Mouse (Mus musculus) limb, embryonic 12.5 days (tissue): ENCODE measurements around the gene Srrd. TPM values are rescaled to one million over a fixed set of nuclear protein-coding genes. Genes with fewer than 3 reads are reported as not detected.
A peak's percentile ranks its signal among the peaks of the same experiment; 100 is the strongest.
"Not testable (repeated sequence)": the region's sequence is repeated elsewhere in the genome, so short reads cannot be mapped to it uniquely, and the experiment has no call there.

Experiments used
- ATAC-seq: fragments of 200-750 bp; cut with Nextera tagmentation; 2 replicates; pipeline ENCODE4 v1.8.0; 2017; ENCODE audit warnings: low read depth, moderate TSS enrichment; ENCODE audit not compliant: insufficient number of reproducible peaks, insufficient read depth, low FRiP score, low TSS enrichment
- H3K27ac ChIP-seq: fragments of 300-500 bp; sonication (generic); 2 replicates; pipeline ENCODE4 v1.5.1; 2016; ENCODE audit warnings: mild to moderate bottlenecking, moderate library complexity
- H3K27me3 ChIP-seq: fragments of 300-500 bp; sonication (generic); 2 replicates; pipeline ENCODE4 v1.6.1; 2016; ENCODE audit warnings: mild to moderate bottlenecking, moderate library complexity
- H3K36me3 ChIP-seq: fragments of 300-500 bp; sonication (generic); 2 replicates; pipeline ENCODE4 v1.6.1; 2016; ENCODE audit warnings: mild to moderate bottlenecking, moderate library complexity
- H3K4me1 ChIP-seq: fragments of 300-500 bp; sonication (generic); replicated peaks from 2 replicates; pipeline ENCODE4 v1.6.1; 2016
- H3K4me2 ChIP-seq: fragments of 300-500 bp; sonication (generic); 2 replicates; pipeline ENCODE4 v1.6.1; 2016; ENCODE audit warnings: mild to moderate bottlenecking, moderate library complexity
- H3K4me3 ChIP-seq: fragments of 300-500 bp; sonication (generic); replicated peaks from 2 replicates; pipeline ENCODE4 v1.5.1; 2016; ENCODE audit warnings: mild to moderate bottlenecking
- H3K9ac ChIP-seq: fragments of 300-500 bp; sonication (generic); replicated peaks from 2 replicates; pipeline ENCODE4 v1.6.1; 2016; ENCODE audit warnings: mild to moderate bottlenecking, moderate library complexity
- H3K9me3 ChIP-seq: fragments of 300-500 bp; sonication (generic); 2 replicates; pipeline ENCODE4 v1.6.1; 2016; ENCODE audit warnings: mild to moderate bottlenecking, moderate library complexity
- WGBS: fragments of 180-500 bp; shearing (Covaris S2); methylation state at CpG from one replicate; pipeline ENCODE4 v1.1.7; 2016; 5-methylcytosine and 5-hydroxymethylcytosine counted together
- polyA plus RNA-seq: library from polyadenylated mRNA; unstranded; fragments of >200 nt; fragmentation: Nextera tagmentation; extraction: Ambion mirVana; gene quantifications from 2 replicates; pipeline ENCODE4 v1.2.1, GENCODE M21; 2016

The Srrd gene
- polyA plus RNA-seq, 1 experiment from 2014 or later, result 54.9 TPM

DNA sequence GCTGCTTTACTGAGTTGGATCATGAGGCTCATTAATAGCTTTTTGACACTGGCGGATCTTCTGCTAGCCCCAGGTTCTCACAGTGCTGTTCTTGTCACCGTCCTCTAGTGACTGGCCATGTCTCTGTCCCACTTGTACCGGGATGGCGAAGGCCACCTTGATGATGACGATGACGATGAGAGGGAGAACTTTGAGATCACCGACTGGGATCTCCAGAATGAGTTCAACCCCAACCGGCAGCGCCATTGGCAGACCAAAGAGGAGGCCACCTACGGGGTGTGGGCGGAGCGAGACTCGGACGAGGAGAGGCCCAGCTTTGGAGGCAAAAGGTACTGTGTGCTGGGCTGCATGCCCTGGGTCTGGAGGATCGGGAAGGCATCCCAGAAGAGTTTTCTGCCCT lies 15.0 kb downstream of the Srrd start:
- H3K4me3 ChIP-seq, result no peak overlapping the region
- peaks cover 22% of the 10 kb centered on the region for H3K4me1 ChIP-seq
- H3K9ac ChIP-seq, result no peak overlapping the region
- H3K4me2 ChIP-seq, result no peak overlapping the region
- no peaks in the 10 kb centered on the region for H3K27me3 ChIP-seq
- peaks cover 54% of the 10 kb centered on the region for H3K36me3 ChIP-seq
- no peak for ATAC-seq
- H3K9me3 ChIP-seq, result no peaks in the 10 kb centered on the region
- no peak overlapping the region for H3K27ac ChIP-seq
- WGBS, result 92% methylated on average over 15 of the region's 15 CpGs

DNA sequence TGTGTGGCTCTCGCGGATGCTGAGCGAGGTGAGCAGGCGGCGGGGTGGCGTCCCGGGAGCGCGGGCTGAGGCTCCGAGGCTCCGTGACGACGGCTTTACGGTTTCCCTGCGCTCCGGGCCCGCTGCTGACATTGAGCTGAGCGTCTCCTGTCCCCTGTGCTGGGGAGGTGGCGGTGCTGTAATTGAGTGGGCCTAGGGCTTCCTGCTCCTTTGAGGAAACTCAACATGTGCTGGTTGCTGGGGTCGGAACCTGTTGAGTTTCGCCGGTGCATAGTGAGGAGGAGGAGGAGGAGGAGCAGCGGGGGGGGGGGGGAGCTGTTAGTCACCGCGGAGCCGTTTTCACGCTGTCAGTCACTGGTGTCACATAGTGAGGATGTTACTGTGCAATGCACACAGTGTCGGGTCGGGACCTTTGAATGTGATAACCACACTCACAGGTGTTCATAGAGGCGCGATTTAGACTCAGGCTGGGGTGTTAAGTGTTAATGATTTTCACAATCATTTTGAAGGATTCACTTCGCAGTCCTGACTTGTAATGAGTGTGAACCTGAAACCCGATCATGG lies 16.3 kb downstream of the Srrd start:
- 2% methylated on average over 32 of the region's 33 CpGs for WGBS
- ATAC-seq, result peak; percentile 39; the same call in 1 of the 2 replicates
- peak overlapping the region; percentile 98 for H3K4me3 ChIP-seq

DNA sequence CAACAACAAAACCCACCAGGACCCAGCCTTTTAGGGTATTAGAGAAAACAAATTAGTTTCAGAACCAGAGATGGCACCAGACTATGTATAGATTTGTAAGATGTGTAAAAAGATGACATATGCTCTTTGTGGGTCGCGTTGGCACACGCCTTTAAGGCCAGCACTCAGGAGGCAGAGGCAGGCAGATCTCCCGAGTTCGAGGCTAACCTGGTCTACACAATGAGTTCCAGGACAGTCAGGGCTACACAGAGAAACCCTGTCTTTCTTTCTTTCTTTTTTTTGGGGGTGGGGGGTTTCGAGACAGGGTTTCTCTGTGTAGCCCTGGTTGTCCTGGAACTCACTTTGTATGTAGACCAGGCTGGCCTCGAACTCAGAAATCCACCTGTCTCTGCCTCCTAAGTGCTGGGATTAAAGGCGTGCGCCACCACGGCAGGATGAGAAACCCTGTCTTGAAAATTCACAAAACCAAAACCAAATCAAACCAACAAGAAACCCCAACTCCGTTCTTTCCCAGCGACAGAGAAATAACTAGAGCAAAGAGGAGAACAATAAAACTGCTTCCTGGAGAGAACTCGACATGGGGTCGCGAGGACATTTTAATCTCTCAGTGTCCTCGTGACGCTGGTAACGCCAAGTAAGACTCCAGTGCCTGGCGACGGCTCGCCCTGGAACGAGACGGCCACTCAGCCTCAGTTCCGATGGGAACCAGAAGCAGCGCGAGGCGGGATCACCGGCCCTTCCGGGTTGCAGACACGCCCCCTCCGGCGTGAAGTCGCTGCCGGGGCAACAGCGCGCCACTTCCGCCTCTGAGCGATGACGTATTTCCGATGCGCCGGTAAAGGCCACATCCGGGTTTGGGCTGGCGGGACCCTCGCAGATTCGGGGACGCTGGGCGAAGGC lies 17.0 kb downstream of the Srrd start, which contains the start of gene Tfip11:
Tfip11 (plus strand) TSS at position 813 of the 900 bp plus-strand sequence.
- H3K36me3 ChIP-seq, result peaks cover 33% of the 10 kb centered on the region
- H3K27me3 ChIP-seq, result no peaks in the 10 kb centered on the region; the same call in 1 of the 2 replicates
- peak; percentile 85 for ATAC-seq
- WGBS, result 8% methylated on average over 48 of the region's 48 CpGs
- peak within 1 kb of the TSS; percentile 88 for H3K4me2 ChIP-seq
- H3K9me3 ChIP-seq, result no peaks in the 10 kb centered on the region
- H3K4me1 ChIP-seq, result peaks cover 22% of the 10 kb centered on the region
- H3K9ac ChIP-seq, result peak within 1 kb of the TSS; percentile 71
- H3K4me3 ChIP-seq, result peak within 1 kb of the TSS; percentile 98
- H3K27ac ChIP-seq, result peak within 1 kb of the TSS; percentile 50; the same call in 1 of the 2 replicates

More for the DNA sequence above, 16.3 kb downstream of the Srrd start:
- H3K9ac ChIP-seq, result peak overlapping the region; percentile 71
- peak overlapping the region; percentile 88 for H3K4me2 ChIP-seq
- H3K4me1 ChIP-seq, result peaks cover 22% of the 10 kb centered on the region
- peaks cover 41% of the 10 kb centered on the region for H3K36me3 ChIP-seq
- no peak overlapping the region for H3K27ac ChIP-seq
- no peaks in the 10 kb centered on the region for H3K9me3 ChIP-seq
- no peaks in the 10 kb centered on the region; the same call in 1 of the 2 replicates for H3K27me3 ChIP-seq

DNA sequence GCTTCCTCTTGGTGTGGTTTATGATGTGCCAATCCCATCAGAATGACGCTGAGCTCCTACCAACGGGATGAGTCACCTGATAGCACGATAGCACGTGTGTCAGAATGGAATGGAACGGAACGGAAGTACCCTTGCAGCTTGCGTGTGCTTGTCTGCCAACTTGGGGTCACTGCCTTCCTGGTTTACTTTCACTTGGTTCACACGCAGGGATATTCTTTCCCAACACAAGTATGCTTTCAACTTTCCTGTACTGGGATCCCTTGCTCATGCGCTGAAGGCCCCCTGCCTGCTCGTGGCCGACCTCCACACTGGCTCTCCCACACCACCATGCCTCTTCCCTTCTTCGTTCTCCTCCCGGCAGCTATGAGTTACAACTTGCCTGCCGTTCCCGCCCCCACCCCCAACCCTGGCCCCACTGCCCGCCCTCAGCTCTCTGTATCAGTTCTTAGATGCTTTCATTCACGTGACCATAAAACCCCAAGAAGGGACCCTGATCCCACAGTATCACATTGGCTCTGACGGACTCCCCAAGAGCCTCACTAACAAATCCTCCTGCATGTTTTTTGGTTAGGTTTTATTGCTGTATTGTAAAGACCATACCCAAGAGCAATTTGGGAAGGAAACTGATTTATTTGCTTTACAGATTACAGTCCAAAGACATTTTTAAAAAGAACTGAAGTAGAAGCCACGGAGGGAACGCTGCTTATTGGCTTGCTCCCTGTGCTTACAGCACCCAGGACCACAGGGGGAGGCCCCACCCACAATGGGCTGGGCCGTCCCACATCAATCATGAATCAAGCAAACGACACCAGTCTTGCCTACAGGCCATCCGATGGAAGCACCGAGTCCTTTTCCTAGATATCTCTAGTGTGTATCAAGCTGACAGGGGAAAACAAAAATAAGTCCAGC lies 17.9 kb downstream of the Srrd start:
- no peak overlapping the region; the same call in 1 of the 2 replicates for H3K27ac ChIP-seq
- 28% methylated on average over 24 of the region's 24 CpGs for WGBS
- no peak; the same call in 1 of the 2 replicates for ATAC-seq
- H3K4me2 ChIP-seq, result peak overlapping the region; percentile 88
- H3K36me3 ChIP-seq, result peaks cover 24% of the 10 kb centered on the region
- H3K9ac ChIP-seq, result no peak overlapping the region; the same call in 1 of the 2 replicates
- peaks cover 22% of the 10 kb centered on the region for H3K4me1 ChIP-seq
- H3K4me3 ChIP-seq, result peak overlapping the region; percentile 98; the same call in 1 of the 2 replicates
- no peaks in the 10 kb centered on the region; the same call in 1 of the 2 replicates for H3K27me3 ChIP-seq
- no peaks in the 10 kb centered on the region for H3K9me3 ChIP-seq

DNA sequence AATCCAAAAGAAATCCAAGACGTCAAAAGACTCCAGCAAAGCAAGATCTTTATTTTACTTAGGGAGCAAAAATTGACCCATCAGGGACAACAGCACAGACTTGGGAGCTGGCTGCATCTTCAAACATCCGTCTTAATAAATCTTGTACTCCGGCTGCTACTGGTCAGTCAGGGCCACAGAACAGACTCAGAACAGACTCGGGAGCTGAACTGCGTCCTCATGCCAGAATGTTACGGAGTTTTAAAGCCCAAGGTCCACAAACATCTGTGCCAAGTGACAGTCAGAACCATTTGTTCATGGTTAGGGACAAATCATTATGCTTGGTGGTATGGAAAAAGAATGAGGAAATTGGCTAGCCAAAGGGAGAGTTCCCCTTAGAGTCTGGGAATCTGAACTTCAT lies 19.6 kb downstream of the Srrd start:
- Histone ChIP-seq H3K9me3 (no peaks in the 10 kb centered on the region), H3K27ac (no peak overlapping the region), H3K9ac (no peak overlapping the region), H3K4me1 (peaks cover 22% of the 10 kb centered on the region), H3K4me3 (no peak overlapping the region), H3K4me2 (no peak overlapping the region), H3K36me3 (peaks cover 9% of the 10 kb centered on the region), H3K27me3 (no peaks in the 10 kb centered on the region; the same call in 1 of the 2 replicates)
- 84% methylated on average over 6 of the region's 6 CpGs for WGBS
- no peak for ATAC-seq

DNA sequence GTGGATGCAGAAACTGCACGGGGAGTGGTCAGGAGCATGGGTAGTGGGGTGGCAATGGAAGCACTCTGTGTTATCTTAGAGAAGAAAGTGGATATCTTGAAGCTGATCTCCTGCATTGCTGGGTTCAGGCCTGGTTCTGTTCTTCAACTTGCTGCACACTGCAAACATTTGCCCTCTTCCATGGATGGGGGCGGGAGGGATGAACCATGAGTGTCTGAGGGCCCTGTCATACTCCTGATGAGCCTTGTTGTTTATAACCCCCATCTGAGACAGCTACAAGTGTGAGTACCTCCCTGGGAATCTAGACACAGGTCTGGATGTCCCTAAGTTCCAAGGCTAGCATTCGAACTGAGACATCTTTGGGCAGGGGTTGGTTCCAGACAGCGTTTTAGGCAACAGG lies 21.5 kb downstream of the Srrd start:
- H3K9ac ChIP-seq, result no peak overlapping the region
- H3K36me3 ChIP-seq, result peaks cover 1% of the 10 kb centered on the region; the same call in 1 of the 2 replicates
- 90% methylated on average over 4 of the region's 4 CpGs for WGBS
- H3K27me3 ChIP-seq, result no peaks in the 10 kb centered on the region; the same call in 1 of the 2 replicates
- H3K9me3 ChIP-seq, result no peaks in the 10 kb centered on the region
- no peak for ATAC-seq
- no peak overlapping the region for H3K4me3 ChIP-seq
- no peak overlapping the region for H3K4me2 ChIP-seq
- H3K4me1 ChIP-seq, result peaks cover 12% of the 10 kb centered on the region
- no peak overlapping the region for H3K27ac ChIP-seq

DNA sequence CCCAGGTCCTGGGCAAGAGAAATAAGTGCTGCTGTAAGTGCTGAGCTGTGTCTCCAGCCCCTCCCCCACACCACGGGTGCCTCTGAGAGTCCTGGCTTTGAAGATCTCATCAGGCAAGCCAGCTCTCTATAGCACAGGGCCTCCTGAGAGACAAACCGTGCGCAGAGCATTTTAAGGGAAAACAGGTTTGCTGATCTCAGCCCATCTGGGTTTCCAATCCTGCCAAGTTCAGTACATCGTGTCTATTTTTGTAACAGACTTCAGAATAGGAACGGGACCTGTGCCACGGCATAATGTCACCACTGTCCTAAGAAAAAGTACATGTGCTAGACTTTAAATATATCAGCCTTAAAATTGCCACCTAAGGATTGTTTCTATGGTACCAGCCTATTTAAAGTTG lies 21.9 kb downstream of the Srrd start:
- no peaks in the 10 kb centered on the region; the same call in 1 of the 2 replicates for H3K27me3 ChIP-seq
- no peak overlapping the region for H3K9ac ChIP-seq
- no peak for ATAC-seq
- H3K4me1 ChIP-seq, result peaks cover 12% of the 10 kb centered on the region
- H3K27ac ChIP-seq, result no peak overlapping the region
- WGBS, result 66% methylated on average over 6 of the region's 6 CpGs
- H3K4me2 ChIP-seq, result no peak overlapping the region
- H3K9me3 ChIP-seq, result no peaks in the 10 kb centered on the region
- no peak overlapping the region for H3K4me3 ChIP-seq
- peaks cover 6% of the 10 kb centered on the region for H3K36me3 ChIP-seq

DNA sequence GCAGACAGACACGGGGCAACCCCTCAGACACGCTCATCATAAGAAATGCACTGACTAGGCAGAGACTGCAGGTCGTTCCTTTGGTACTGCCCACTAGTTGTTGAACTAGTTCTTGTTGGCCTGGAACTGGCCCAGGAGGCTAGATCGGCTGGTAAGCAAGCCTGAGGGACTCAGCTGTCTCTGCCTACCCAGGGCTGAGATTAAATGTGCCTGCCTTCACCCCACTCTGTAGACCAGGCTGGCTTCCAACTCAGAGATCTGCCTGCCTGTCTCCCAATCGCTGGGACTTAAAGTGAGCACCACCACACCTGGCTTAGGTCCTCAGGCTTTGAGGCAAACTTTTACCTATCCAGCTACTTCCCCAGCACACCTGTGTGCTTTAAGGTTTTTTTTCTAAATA lies 22.5 kb downstream of the Srrd start:
- 78% methylated on average over 5 of the region's 5 CpGs for WGBS

DNA sequence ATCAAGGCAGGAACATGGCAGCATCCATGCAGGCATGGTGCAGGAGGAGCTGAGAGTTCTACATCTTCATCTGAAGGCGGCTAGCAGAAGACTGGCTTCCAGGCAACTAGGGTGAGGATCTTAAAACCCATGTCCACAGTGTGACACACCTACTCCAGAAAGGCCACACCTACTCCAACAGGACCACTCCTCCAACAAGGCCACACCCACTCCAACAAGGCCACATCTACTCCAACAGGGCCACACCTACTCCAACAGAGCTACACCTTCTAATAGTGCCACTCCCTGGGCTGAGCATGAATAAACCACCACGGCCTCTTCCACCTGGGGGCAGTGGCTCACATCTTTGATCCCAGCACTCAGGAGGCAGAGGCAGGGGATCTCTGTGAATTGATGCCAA lies 23.5 kb downstream of the Srrd start:
- H3K36me3 ChIP-seq, result peaks cover 19% of the 10 kb centered on the region
- H3K27me3 ChIP-seq, H3K4me2 ChIP-seq, ATAC-seq, H3K9ac ChIP-seq, H3K9me3 ChIP-seq, H3K27ac ChIP-seq, H3K4me1 ChIP-seq, H3K4me3 ChIP-seq: not testable (repeated sequence)
- 51% methylated on average over 2 of the region's 2 CpGs for WGBS

More for the DNA sequence above, 22.5 kb downstream of the Srrd start:
- Histone ChIP-seq H3K27ac (no peak overlapping the region), H3K9me3 (no peaks in the 10 kb centered on the region), H3K4me3 (no peak overlapping the region), H3K4me1 (peaks cover 9% of the 10 kb centered on the region), H3K36me3 (peaks cover 11% of the 10 kb centered on the region), H3K4me2 (no peak overlapping the region), H3K27me3 (no peaks in the 10 kb centered on the region; the same call in 1 of the 2 replicates), H3K9ac (no peak overlapping the region)
- ATAC-seq, result no peak

DNA sequence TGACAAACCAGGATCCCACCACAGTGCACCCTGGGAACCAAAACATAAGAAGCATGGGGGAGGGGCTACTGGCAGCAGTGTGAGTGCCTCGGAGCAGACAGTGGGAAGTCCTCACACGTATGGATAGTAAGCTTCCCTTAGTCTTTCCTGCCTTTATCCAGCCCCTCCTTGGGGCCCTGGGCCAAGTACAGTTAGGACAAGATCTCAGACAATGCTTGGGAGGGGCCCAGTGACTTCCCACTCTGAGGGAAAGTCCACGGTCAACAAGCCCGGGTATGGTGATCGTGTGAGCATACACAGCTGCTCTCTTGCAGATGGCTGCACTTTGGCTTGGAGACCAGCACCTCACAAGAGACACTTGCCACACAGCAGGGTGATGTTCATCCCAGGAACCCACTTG lies 25.5 kb downstream of the Srrd start:
- no peaks in the 10 kb centered on the region for H3K4me1 ChIP-seq
- no peak overlapping the region for H3K9ac ChIP-seq
- H3K4me2 ChIP-seq, result no peak overlapping the region
- no peaks in the 10 kb centered on the region for H3K9me3 ChIP-seq
- H3K27me3 ChIP-seq, result no peaks in the 10 kb centered on the region; the same call in 1 of the 2 replicates
- 60% methylated on average over 5 of the region's 5 CpGs for WGBS
- H3K36me3 ChIP-seq, result peaks cover 39% of the 10 kb centered on the region
- H3K27ac ChIP-seq, result no peak overlapping the region
- H3K4me3 ChIP-seq, result no peak overlapping the region
- no peak for ATAC-seq
